Mouse (Mus musculus) bone marrow, adult 2 months (tissue): ENCODE measurements around the gene Sgip1. TPM values are rescaled to one million over a fixed set of nuclear protein-coding genes. Genes with fewer than 3 reads are reported as not detected.

Experiments used
- H3K27ac ChIP-seq: fragments of 200-500 bp; 2 replicates; pipeline ENCODE4 v1.5.1; 2012; ENCODE audit warnings: low read depth, mild to moderate bottlenecking, control low read depth, inconsistent platforms, low read length; ENCODE audit not compliant: control insufficient read depth, poor library complexity, insufficient read depth
- H3K4me1 ChIP-seq: fragments of 200-500 bp; 2 replicates; pipeline ENCODE4 v1.6.1; 2011; ENCODE audit warnings: low read length; ENCODE audit not compliant: control insufficient read depth, insufficient read depth
- H3K4me3 ChIP-seq: fragments of 200-500 bp; replicated peaks from 2 replicates; pipeline ENCODE3; 2011; ENCODE audit warnings: mild to moderate bottlenecking, low read depth, low read length, control low read depth; ENCODE audit not compliant: control insufficient read depth
- CTCF ChIP-seq: fragments of 200-500 bp; IDR thresholded peaks from 2 replicates; pipeline ENCODE4 v1.5.1; 2011; ENCODE audit warnings: low read length, control low read depth; ENCODE audit not compliant: control insufficient read depth, insufficient read depth
- POLR2A ChIP-seq: fragments of 200-500 bp; IDR thresholded peaks from 2 replicates; pipeline ENCODE4 v1.6.1; 2011; ENCODE audit warnings: low read depth, mild to moderate bottlenecking, control low read depth, low read length, borderline replicate concordance; ENCODE audit not compliant: control insufficient read depth
- WGBS: fragments of 180-500 bp; shearing (Covaris S2); methylation state at CpG from one replicate; pipeline ENCODE4 v1.1.7; 2018; 5-methylcytosine and 5-hydroxymethylcytosine counted together
- polyA plus RNA-seq: library from polyadenylated mRNA; stranded (reverse); fragments of >200 nt; gene quantifications from 2 replicates; pipeline ENCODE4 v1.2.4, GENCODE M21; 2011; ENCODE audit warnings: low replicate concordance; ENCODE audit not compliant: missing spikeins, insufficient read depth, insufficient read length

Gene Sgip1
- polyA plus RNA-seq, 1 experiment, result 1.2 TPM

DNA sequence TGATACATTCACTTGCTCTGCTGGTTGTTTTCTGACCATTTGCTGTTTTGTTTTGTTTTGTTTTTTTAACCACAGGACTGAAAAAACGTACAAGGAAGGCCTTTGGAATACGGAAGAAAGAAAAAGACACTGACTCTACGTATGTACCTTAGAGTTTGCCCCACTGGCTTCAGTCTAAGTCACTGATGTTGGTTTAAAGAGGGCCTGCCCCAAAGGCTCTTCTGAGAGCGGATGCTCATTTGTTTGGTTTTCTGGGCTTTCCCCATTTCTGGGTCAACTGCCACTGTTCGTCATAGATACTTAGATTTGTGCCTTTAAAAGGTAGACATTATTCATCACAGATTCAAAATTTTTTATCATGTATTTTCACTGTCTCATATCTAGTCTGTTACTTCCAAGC, 111.7 kb downstream of the Sgip1 start:
- WGBS, result 81% methylated on average over 5 of the region's 5 CpGs
- H3K4me1 ChIP-seq, result no peaks in the 10 kb centered on the region
- TF ChIP-seq POLR2A (no peak), CTCF (no peak)
- no peak overlapping the region for H3K27ac ChIP-seq
- H3K4me3 ChIP-seq, result no peak overlapping the region

DNA sequence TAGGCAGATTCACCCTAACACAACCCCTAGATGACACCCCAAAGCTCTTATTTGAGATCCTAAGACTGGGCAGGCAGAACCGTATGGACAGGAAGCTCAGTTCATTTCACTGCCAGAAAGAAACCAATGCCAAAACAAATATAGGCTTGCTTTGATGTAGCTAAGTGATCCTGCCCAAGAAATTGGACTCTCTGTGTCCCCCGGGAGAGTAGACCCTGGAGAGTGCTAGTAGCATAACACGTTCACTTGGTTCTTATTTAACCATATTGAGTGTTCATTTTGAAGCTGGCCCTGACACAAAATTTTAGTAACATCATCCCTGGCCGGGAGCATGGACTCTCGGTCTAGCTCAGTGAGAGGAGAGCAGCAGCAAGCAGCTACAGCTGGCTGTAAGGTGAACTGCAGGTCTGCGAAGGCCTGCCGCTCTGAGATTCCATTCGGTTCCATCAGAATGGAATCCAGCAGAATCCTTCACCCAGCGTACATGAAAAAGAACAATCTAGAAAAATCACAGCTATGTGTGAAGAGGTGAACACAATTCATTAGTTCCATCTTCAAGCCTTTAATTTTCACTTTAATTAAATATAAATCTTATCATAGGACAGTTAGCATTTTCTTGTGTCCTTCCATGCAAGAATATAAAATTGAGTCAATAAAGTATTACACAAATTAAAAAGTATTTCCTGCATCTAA, 112.4 kb downstream of the Sgip1 start:
- H3K27ac ChIP-seq, result no peak overlapping the region
- no peaks in the 10 kb centered on the region for H3K4me1 ChIP-seq
- WGBS, result 81% methylated on average over 9 of the region's 9 CpGs
- TF ChIP-seq CTCF (no peak), POLR2A (no peak)
- no peak overlapping the region for H3K4me3 ChIP-seq

DNA sequence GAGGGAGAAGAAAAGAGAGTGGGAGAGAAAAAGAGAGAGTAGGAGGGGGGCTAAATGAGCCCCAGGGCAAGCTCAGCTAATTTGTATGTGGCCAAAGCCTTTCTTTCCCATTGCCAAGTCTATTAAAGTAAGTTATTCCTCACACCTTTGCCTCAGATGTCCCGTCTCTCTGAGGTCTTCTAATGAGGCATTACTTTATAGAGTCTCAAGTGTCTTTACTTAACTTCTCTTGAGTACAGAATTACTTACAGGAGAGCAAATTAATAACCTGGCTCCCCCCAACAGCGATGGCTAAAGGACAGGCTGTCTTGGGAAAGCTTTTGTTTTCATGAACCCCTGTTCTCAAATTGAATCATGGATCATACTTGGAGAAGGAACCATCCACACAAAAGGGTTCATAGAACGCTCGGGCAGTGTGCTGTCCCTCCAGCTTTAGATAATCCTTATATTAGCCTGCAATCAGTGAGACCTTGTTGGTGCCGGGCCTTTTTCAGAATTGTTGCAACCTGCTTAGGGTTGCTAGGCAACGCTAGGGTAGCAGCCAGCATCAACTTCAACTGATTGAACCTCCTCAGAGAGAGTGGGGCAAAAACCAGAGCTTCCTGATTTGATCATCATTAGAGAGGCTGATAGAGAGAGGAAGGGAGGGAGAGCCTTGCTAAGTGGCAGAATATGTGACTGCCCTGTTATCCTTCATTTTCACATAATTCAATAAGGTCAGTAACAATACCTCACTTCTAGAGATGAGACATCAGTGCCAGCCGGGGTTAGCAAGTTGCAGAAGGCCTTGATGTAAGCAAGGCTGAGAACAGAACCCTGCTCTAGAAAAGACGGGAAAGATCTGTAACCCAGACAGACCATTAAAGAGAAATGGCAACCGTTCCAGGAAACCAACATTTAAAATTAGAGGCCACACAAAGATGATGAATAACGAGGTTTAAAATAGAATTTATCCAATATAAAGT, 114.1 kb downstream of the Sgip1 start:
- Histone ChIP-seq H3K27ac (no peak overlapping the region), H3K4me1 (no peaks in the 10 kb centered on the region), H3K4me3 (no peak overlapping the region)
- WGBS, result 79% methylated on average over 10 of the region's 10 CpGs
- TF ChIP-seq POLR2A (no peak), CTCF (no peak)

DNA sequence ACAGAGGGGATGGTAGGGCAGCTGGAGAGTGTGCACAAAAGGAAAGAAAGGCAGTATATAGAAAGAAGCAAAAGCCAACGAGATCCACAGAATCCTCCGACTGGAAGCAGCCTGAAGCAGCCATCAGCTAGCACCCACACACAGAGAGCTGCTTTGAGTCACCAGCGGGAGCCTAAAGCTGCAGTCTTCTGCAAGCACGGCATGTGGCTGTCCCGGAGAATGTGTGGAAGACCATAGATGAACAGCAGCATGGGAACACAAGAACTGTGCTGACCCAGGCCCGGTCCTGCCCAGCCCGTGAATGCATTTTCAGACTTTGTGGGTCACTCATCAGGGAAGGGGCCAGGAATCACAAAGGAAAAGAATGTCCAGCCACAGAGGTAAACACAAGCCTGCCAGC, 115.0 kb downstream of the Sgip1 start:
- H3K4me3 ChIP-seq, result no peak overlapping the region
- WGBS, result 75% methylated on average over 7 of the region's 7 CpGs
- no peaks in the 10 kb centered on the region for H3K4me1 ChIP-seq
- no peak for TF ChIP-seq CTCF
- TF ChIP-seq POLR2A, result no peak
- no peak overlapping the region for H3K27ac ChIP-seq

DNA sequence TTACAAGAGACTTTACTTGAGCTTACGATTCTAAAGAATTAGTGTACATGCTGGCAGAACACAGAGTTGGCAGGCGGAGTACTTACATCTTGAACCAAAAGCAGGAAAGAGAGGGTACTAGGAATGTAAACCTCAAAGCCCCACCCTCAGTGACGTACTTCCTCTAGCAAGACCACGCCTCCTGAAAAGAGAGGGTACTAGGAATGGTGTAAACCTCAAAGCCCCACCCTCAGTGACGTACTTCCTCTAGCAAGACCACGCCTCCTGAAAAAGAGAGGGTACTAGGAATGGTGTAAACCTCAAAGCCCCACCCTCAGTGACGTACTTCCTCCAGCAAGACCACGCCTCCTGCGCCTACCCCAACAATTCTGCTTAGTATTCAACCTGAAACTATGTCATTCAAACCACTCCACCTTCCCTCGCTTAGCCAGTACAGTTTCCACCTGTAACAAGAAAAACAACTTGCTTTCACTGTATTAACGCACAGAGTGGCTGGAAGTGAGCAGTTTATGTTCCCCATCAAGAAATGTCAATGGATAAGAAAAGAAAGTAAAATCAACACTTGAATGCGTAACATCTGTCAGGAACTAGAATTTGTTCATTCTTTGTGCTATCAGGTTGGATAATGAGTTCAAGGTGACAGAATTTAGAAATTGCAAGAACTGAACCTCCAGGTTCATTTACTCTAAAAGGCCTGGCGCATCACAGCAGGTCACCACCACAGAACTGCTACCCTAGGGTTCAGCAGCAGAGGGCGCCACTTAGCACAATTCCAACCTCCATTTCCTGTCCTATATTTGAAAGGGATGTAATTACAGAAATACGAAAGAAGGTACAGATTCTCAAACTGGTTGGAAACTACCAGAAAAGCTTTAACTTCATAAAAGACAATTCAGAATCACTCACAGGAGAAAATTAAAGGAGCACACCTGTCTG, 118.4 kb downstream of the Sgip1 start:
- WGBS, result 77% methylated on average over 15 of the region's 15 CpGs

DNA sequence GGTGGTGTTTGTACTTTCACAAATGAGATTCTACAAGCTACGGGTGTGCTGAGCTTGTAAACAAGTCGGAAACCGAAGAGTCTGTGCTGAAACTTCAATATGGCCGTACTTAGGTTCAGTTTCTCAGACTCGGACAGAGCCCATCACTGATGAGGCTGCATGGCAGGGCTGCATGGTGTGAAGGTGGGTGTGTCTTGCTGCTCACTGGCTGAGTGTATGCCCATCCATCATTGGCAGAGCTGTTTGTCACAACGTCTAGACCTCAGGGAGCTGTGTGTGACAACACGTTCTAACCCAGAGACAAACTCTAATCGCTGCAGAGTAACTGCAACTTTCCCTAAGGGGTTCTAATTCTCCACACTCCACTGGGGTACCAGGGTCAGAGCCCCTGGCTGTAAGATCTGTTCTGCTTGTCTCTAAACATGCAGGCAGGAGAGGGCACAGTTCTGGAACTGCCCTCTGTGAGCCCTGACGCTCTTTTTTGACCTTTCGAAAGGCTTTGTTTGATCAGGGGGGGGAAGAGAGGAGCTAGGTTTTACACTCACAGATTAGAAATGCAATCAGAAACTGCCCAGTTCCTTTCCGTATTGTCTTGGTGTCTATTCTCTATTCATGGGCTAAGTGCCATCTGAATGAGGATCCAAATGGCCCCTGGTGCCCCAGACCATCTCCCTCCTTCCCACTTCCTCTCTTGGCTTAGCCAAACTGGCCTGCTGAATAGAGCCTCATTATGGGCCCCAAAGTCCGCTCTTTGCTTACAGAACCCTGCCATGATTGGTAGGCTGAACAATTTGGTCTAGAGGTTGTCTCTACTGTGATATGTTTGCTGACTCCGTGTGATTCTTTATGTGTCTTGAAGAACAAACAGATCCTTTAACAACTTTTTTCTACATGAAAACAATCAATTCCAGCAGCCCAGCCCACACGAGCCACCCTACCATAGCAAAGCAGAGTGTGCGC, 121.9 kb downstream of the Sgip1 start:
- Histone ChIP-seq H3K27ac (no peak overlapping the region), H3K4me3 (no peak overlapping the region), H3K4me1 (no peaks in the 10 kb centered on the region)
- 82% methylated on average over 15 of the region's 15 CpGs for WGBS
- TF ChIP-seq CTCF (no peak), POLR2A (no peak)

More for the DNA sequence above, 118.4 kb downstream of the Sgip1 start:
- no peak overlapping the region for H3K4me3 ChIP-seq
- no peak overlapping the region for H3K27ac ChIP-seq
- TF ChIP-seq CTCF (peak; percentile 51; the same call in 1 of the 2 replicates), POLR2A (no peak)
- H3K4me1 ChIP-seq, result no peaks in the 10 kb centered on the region

DNA sequence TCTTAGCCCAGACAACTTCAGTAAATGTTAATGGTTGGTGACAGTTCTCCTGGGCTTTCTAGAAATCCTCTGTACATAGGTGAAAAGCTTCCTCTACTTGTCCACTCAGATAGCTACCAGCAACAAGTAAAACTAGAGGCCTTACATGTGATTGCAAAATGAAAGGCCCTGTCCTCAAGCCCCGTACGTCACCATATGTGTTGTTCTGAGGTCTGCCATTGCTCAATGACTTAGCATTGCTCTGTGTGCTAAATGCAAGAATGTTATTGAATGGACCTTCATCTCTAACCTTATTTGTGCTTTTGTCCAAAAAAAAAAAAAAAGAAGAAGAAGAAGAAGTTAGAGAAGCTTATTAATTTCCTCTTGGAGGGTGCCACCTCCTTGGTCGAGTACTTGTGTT, 125.4 kb downstream of the Sgip1 start:
- WGBS, result 43% methylated on average over 3 of the region's 3 CpGs
- H3K4me3 ChIP-seq, result no peak overlapping the region
- no peaks in the 10 kb centered on the region for H3K4me1 ChIP-seq
- no peak for TF ChIP-seq CTCF
- no peak for TF ChIP-seq POLR2A
- H3K27ac ChIP-seq, result no peak overlapping the region
